Mouse (Mus musculus) left cerebral cortex, postnatal 14 days (tissue): ENCODE measurements around the gene Plscr2. TPM values are rescaled to one million over a fixed set of nuclear protein-coding genes. Genes with fewer than 3 reads are reported as not detected.

Experiments
- DNase-seq, 2 experiments: peaks; one replicate each; pipeline ENCODE4 v3.0.0; 2021 to 2022; ENCODE audit warnings: low spot score in 2 of 2, mixed read lengths in 1 of 2
- intact Hi-C: fragments of 180-260 bp; cut with DNase I; formaldehyde crosslinking; loops from one replicate; pipeline ENCODE4 v1.15.1; 2025
- microRNA-seq, 2 experiments: library from miRNA; unstranded; fragments of <30 nt; microRNA quantifications; one replicate each; pipeline ENCODE4 v1.2.0; 2022
- total RNA-seq, 2 experiments: library from RNA; stranded (reverse); gene quantifications; 2 replicates each; pipeline ENCODE4 v1.2.3; 2021

Gene Plscr2
- total RNA-seq, 2 experiments from 2014 or later, result 0.97 to 1.5 TPM

- intact Hi-C loops, result no loop called here
- DNase-seq, result no peak
Observed at GRCm38 (mm10) chr9:92331383-92331782, 56.0 kb downstream of the Plscr2 start.

- intact Hi-C loops, result no loop called here
- DNase-seq, result no peak
Observed at GRCm38 (mm10) chr9:92334845-92335244, 59.4 kb downstream of the Plscr2 start.

DNA sequence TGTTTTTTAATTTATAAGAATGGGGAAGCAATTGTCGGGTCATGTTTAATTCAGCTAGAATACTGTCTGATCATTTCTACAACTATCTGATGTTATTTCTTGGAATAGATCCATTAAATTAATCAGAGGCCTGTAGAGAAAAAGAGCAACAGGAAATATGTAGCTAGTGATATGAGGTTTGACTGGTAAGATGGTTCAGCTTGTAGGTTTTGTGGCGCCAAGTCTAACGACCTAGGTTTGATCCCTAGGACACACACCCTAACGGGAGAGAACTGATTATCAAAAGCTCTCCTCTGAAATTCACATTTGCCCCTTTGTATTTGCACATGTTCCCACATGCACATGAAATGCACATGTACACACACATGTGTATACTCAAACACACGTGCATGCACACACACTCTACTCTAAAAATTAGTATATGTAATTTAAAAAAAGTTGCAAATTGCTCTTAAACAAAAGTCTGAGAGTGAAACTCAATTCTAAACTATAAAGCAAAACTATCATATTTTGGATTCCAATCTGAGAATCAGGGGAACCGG, 59.9 kb downstream of the Plscr2 start:
- intact Hi-C loops, result no loop called here
- no peak for DNase-seq

DNA sequence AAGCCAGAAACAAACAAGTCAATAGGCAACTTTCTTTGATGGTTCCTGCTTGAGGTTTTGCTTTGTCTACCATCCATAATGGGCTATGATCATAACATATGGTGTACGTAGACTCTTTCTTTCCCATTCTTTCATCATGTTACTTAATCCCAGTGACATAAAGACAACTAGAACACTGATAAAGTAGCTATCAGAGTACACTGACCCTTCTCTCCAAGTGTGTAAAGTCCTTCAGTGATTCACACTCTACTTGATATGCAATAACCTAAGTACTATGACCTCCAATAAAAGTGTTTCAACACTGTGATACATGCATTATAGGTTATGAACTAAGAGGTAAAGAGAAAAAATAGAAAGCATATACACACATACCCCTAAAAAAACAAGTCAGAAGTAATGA, 61.7 kb downstream of the Plscr2 start:
- no peak for DNase-seq
- intact Hi-C loops, result no loop called here

GRCm38 (mm10) chr9:92337661-92338060, 62.3 kb downstream of the Plscr2 start:
- intact Hi-C loops, result no loop called here
- no peak for DNase-seq

- no peak for DNase-seq
- intact Hi-C loops, result no loop called here
Observed at GRCm38 (mm10) chr9:92338954-92339353, 63.6 kb downstream of the Plscr2 start.

Small RNAs within 50 kb of the gene (microRNA-seq; reads per million reads assigned to microRNA genes)
- 0 reads per million in 2 experiments for gene Mir6386

Other genes starting within 250 kb of the Plscr2 start
- not detected for gene Plscr5, start 82.7 kb upstream of the Plscr2 start, total RNA-seq
- 1 to 10 TPM; 1.0 to 1.2 TPM for gene Plscr1, start 25.9 kb upstream of the Plscr2 start, total RNA-seq
- not detected for gene 1700057G04Rik, start 33.8 kb downstream of the Plscr2 start, total RNA-seq
- gene Plscr4, start 181.8 kb downstream of the Plscr2 start, total RNA-seq, result 1 to 10 TPM; 1.2 to 1.4 TPM